ENCODE assay signal across 6 mouse cellular contexts in genomic region chr17:3044520-3044919, GRCm38 (mm10).
A peak's percentile ranks its signal among the peaks of the same experiment; 100 is the strongest.
DNase-seq lines count a peak whose midpoint lies in the region; ATAC-seq and TF ChIP-seq lines count a peak whose summit lies in the region.
"Not testable (repeated sequence)": the region's sequence is repeated elsewhere in the genome, so short reads cannot be mapped to it uniquely, and the experiment has no call there.

No protein-coding gene starts in this region.

- 0 out of 2 replicates have a peak overlapping the region, but pooled peaks have one; percentile 42 for H3K27ac ChIP-seq in testis, adult 2 months (ENCODE audit: control insufficient read depth, insufficient read depth, low read depth, low read length)

- peak; percentile 39 for DNase-seq in heart, adult 11 months
- peak; percentile 32 for DNase-seq in kidney, adult 9 months

- peak overlapping the region; percentile 16 for H3K4me3 ChIP-seq in testis, adult 2 months (ENCODE audit: control insufficient read depth, low read depth, low read length)

- not testable (repeated sequence) for H3K27me3 ChIP-seq in testis, adult 2 months (ENCODE audit: control insufficient read depth, insufficient read depth, low read length)

- not testable (repeated sequence) for H3K4me1 ChIP-seq in testis, adult 2 months (ENCODE audit: control insufficient read depth, insufficient read depth, low read length)

- ATAC-seq in common myeloid progenitor, adult 5-6 weeks (replicated peaks; ENCODE audit: low read depth, poor library complexity, severe bottlenecking) = 0 out of 2 replicates have a peak, but pooled peaks have one; percentile 29
- peak; percentile 68; the same call in 1 of the 2 replicates for ATAC-seq in erythroid progenitor cell, adult 5-6 weeks (replicated peaks; ENCODE audit: low FRiP score, poor library complexity, severe bottlenecking)
- 0 out of 2 replicates have a peak, but pooled peaks have one; percentile 50 for ATAC-seq in monocyte, adult 5-6 weeks (replicated peaks; ENCODE audit: insufficient number of reproducible peaks, low FRiP score, low TSS enrichment, poor library complexity, severe bottlenecking)

- not testable (repeated sequence) for TF ChIP-seq POLR2A in testis, adult 2 months (IDR thresholded peaks at IDR 0.05; ENCODE audit: control insufficient read depth, low read depth, low read length)

- not testable (repeated sequence) for H3K36me3 ChIP-seq in testis, adult 2 months (ENCODE audit: control insufficient read depth, insufficient read depth, low read length)

- not testable (repeated sequence) for TF ChIP-seq CTCF in testis, adult 2 months (IDR thresholded peaks at IDR 0.05; ENCODE audit: control insufficient read depth, insufficient read depth, insufficient replicate concordance, low read depth, low read length)

Comparison
In these comparisons a context has a peak if more than half of its experiments do, and no peak if none do; other contexts are left out.
1. Peak in every context shown above with its lines: DNase-seq, ATAC-seq, H3K4me3 ChIP-seq and H3K27ac ChIP-seq.